Mouse (Mus musculus) intestine, embryonic 15.5 days (tissue): Measurements from ENCODE around the gene Gsc2. TPM values are rescaled to one million over a fixed set of nuclear protein-coding genes. Genes with fewer than 3 reads are reported as not detected.
"Not testable (repeated sequence)": the region's sequence is repeated elsewhere in the genome, so short reads cannot be mapped to it uniquely, and the experiment has no call there.

Experiments used
- ATAC-seq: fragments of 200-750 bp; cut with Nextera tagmentation; 2 replicates; pipeline ENCODE4 v1.8.0; 2017; ENCODE audit warnings: moderate TSS enrichment, moderate library complexity
- H3K27ac ChIP-seq: fragments of 300-500 bp; sonication (generic); 2 replicates; pipeline ENCODE4 v1.5.1; 2015; ENCODE audit warnings: mild to moderate bottlenecking, inconsistent platforms
- H3K27me3 ChIP-seq: fragments of 300-500 bp; sonication (generic); replicated peaks from 2 replicates; pipeline ENCODE4 v1.6.1; 2015; ENCODE audit warnings: inconsistent platforms
- H3K36me3 ChIP-seq: fragments of 300-500 bp; sonication (generic); 2 replicates; pipeline ENCODE4 v1.6.1; 2015; ENCODE audit warnings: inconsistent platforms
- H3K4me1 ChIP-seq: fragments of 300-500 bp; sonication (generic); replicated peaks from 2 replicates; pipeline ENCODE4 v1.6.1; 2015; ENCODE audit warnings: inconsistent platforms
- H3K4me2 ChIP-seq: fragments of 300-500 bp; sonication (generic); replicated peaks from 2 replicates; pipeline ENCODE4 v1.6.1; 2015; ENCODE audit warnings: mild to moderate bottlenecking, inconsistent platforms
- H3K4me3 ChIP-seq: fragments of 300-500 bp; sonication (generic); replicated peaks from 2 replicates; pipeline ENCODE4 v1.5.1; 2015; ENCODE audit warnings: inconsistent platforms
- H3K9ac ChIP-seq: fragments of 300-500 bp; sonication (generic); 2 replicates; pipeline ENCODE4 v1.6.1; 2015; ENCODE audit warnings: inconsistent platforms
- H3K9me3 ChIP-seq: fragments of 300-500 bp; sonication (generic); 2 replicates; pipeline ENCODE4 v1.6.1; 2016; ENCODE audit warnings: inconsistent platforms
- WGBS: fragments of 180-500 bp; shearing (Covaris S2); methylation state at CpG from one replicate; pipeline ENCODE4 v1.1.7; 2015; 5-methylcytosine and 5-hydroxymethylcytosine counted together
- polyA plus RNA-seq: library from polyadenylated mRNA; unstranded; fragments of >200 nt; fragmentation: Nextera tagmentation; extraction: Ambion mirVana; gene quantifications from 2 replicates; pipeline ENCODE4 v1.2.1, GENCODE M21; 2015

Gene Gsc2
- polyA plus RNA-seq: 0.14 TPM in 1 of 2 replicates, not detected in the other

GRCm38 (mm10) chr16:17914307-17915249 lies at the start of gene Gsc2:
TSS of gene Gsc2 (minus strand) at chr16:17915059.
- Histone ChIP-seq H3K4me3 (peak within 1 kb of the TSS; percentile 42), H3K9ac (peak within 1 kb of the TSS; percentile 34; the same call in 1 of the 2 replicates), H3K36me3 (no peaks in the 10 kb centered on the region), H3K4me1 (peaks cover 20% of the 10 kb centered on the region), H3K27ac (no peak within 1 kb of the TSS), H3K4me2 (peak within 1 kb of the TSS; percentile 82), H3K27me3 (peaks cover 61% of the 10 kb centered on the region), H3K9me3 (no peaks in the 10 kb centered on the region)
- WGBS: under 1% methylated on average over 105 of the region's 106 CpGs
- no peak; the same call in 1 of the 2 replicates for ATAC-seq

DNA sequence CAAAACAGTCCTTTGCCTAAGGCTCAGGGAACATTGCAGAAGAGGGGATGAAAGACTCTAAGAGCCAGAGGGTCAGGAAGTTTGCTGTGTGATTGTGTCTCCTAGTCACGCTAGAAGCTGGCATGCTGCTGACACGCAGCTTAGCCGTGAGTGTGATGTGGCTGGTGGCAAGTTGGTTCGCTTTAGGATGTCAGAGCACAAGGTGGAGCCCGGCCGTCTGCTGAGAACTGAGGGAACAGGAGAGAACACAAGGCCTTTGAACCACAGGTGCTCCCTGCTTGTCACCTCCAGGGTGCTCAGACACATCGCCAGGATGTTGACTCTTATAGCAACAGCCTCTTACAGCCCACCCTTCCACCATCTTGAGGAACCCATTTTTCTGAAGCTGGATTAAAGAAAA lies 47.2 kb upstream of the Gsc2 start:
- Histone ChIP-seq H3K9me3 (no peaks in the 10 kb centered on the region), H3K27ac (no peak overlapping the region), H3K9ac (no peak overlapping the region), H3K4me2 (no peak overlapping the region), H3K4me1 (no peaks in the 10 kb centered on the region), H3K27me3 (no peaks in the 10 kb centered on the region), H3K36me3 (no peaks in the 10 kb centered on the region), H3K4me3 (no peak overlapping the region)
- no peak for ATAC-seq
- WGBS: 83% methylated on average over 7 of the region's 7 CpGs

DNA sequence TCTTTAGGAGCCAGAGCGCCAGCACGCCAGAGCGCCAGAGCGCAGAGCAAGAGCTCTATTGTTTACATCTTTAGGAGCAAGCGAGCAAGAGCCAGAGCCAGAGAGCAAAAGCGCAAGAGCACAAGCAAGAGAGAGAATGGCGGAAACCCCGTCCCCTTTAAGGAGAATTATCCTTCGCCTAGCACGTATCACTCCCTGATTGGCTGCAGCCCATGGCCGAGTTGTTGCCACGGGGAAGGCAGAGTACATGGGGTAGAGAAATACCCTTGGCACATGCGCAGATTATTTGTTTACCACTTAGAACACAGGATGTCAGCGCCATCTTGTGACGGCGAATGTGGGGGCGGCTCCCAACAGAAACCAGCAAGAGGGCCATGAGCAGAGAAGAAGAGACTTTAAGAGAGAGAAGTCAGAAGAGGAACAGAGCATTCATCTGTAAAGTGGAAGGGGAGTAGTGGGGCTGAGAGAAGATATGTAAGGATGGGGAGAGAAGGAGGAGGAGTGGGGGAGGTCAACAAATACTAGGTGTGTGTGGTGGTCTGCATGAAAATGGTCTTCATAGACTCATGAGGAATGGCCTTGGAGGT lies 41.3 kb upstream of the Gsc2 start:
- not testable (repeated sequence) for H3K27me3 ChIP-seq, H3K4me2 ChIP-seq, H3K36me3 ChIP-seq, H3K9me3 ChIP-seq, H3K4me1 ChIP-seq, H3K4me3 ChIP-seq, H3K27ac ChIP-seq, H3K9ac ChIP-seq, ATAC-seq
- 96% methylated on average over 17 of the region's 17 CpGs for WGBS

- Histone ChIP-seq H3K4me2 (no peak overlapping the region), H3K27ac (no peak overlapping the region), H3K4me3 (no peak overlapping the region), H3K9ac (no peak overlapping the region), H3K36me3 (no peaks in the 10 kb centered on the region), H3K4me1 (no peaks in the 10 kb centered on the region), H3K27me3 (no peaks in the 10 kb centered on the region), H3K9me3 (no peaks in the 10 kb centered on the region)
- 88% methylated on average over 3 of the region's 4 CpGs for WGBS
- no peak for ATAC-seq
Observed at GRCm38 (mm10) chr16:17951618-17952017, 36.8 kb upstream of the Gsc2 start.

GRCm38 (mm10) chr16:17950068-17950467 lies 35.2 kb upstream of the Gsc2 start:
- no peaks in the 10 kb centered on the region for H3K9me3 ChIP-seq
- H3K4me2 ChIP-seq: no peak overlapping the region
- H3K27me3 ChIP-seq: no peaks in the 10 kb centered on the region
- no peaks in the 10 kb centered on the region for H3K4me1 ChIP-seq
- H3K4me3 ChIP-seq: no peak overlapping the region
- ATAC-seq: no peak
- no peak overlapping the region for H3K27ac ChIP-seq
- H3K36me3 ChIP-seq: no peaks in the 10 kb centered on the region
- no peak overlapping the region for H3K9ac ChIP-seq
- 65% methylated on average over 4 of the region's 4 CpGs for WGBS

DNA sequence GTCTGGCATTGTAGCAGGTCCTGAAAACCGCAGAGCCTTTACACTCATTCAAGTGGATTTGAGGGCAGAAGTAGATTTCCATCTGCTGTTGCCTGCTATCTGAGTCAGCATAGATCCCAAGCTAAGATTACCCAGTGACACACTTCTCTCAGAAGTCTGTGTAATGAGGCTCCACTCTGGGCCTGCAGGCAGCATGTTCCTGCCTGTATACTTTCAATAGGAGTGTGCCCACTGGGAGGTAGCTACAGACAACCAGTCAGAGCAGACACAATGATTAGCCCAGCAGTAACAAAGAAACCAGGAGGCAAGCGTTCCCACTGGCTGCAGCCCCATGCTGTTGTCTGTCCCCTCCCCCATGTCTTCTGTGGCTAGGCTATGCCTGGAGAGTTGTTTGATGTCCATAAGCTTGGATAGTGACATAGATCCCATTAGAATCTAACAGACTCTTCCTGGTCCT lies 34.6 kb upstream of the Gsc2 start:
- no peak overlapping the region for H3K4me2 ChIP-seq
- 57% methylated on average over 2 of the region's 2 CpGs for WGBS
- H3K36me3 ChIP-seq: no peaks in the 10 kb centered on the region
- no peak for ATAC-seq
- no peaks in the 10 kb centered on the region for H3K27me3 ChIP-seq
- no peak overlapping the region for H3K9ac ChIP-seq
- no peak overlapping the region for H3K4me3 ChIP-seq
- no peak overlapping the region for H3K27ac ChIP-seq
- no peaks in the 10 kb centered on the region for H3K9me3 ChIP-seq
- no peaks in the 10 kb centered on the region for H3K4me1 ChIP-seq

DNA sequence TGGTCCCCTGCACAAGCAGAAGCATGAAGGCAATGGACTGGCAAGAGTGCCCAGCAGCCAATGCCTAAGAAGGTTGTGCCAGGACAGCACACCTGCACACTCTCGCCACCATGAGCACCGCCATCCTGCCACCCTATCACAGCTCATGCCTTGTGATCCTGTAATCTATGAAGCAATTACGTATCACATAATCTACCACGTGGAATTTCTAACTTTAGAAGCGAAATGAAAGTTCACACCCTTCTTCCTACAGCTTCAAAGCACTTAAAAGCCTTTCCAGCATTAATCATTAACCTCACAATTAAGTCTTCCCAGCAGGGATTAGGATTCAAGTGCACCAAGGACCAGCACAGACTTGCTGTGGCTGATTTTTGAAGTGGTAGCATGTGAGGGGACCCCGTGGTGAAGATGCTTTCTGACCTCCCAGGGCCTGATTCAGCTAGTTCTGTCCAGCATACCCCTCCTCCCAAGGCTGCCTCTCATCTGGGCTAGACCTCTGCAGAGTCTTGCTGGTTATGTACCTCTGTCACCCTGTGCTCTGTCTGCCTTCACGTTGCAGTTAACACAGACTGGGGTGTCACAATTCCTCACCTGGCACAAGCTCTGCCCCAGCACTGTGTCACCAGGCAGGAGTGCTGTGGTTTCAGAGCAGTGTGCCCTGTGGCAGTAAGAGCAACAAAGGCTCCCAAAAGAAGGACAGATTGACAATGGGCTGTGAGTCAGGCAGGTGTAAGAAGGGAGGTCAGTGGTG lies 30.4 kb upstream of the Gsc2 start:
- Histone ChIP-seq H3K9ac (no peak overlapping the region), H3K4me1 (no peaks in the 10 kb centered on the region), H3K27ac (no peak overlapping the region), H3K4me3 (no peak overlapping the region), H3K36me3 (no peaks in the 10 kb centered on the region), H3K4me2 (0 out of 2 replicates have a peak overlapping the region, but pooled peaks have one; percentile 33), H3K9me3 (no peaks in the 10 kb centered on the region), H3K27me3 (no peaks in the 10 kb centered on the region)
- peak; percentile 87 for ATAC-seq
- 42% methylated on average over 7 of the region's 7 CpGs for WGBS

DNA sequence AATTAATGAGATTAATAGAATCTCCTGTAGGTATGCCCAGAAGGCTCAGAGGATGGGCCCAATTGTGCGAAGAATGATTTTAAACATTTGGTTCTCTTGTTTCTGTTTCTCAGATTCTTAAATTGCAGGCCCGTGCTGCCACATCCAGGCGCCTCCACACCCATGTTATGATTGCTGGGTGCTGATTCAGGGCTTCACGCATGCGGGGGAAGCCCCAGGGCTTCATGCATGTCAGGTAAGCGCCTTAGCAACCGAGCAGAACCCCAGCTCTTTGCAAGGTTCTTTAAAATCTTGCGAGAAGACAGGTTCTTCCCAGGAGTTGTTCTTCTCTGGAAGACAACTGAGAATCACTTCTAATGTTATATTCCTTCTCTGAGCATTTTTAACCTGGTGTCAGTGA lies 28.6 kb upstream of the Gsc2 start:
- peaks cover 7% of the 10 kb centered on the region; the same call in 1 of the 2 replicates for H3K4me1 ChIP-seq
- no peaks in the 10 kb centered on the region for H3K36me3 ChIP-seq
- ATAC-seq: no peak
- H3K9ac ChIP-seq: no peak overlapping the region
- no peak overlapping the region for H3K4me2 ChIP-seq
- no peaks in the 10 kb centered on the region for H3K9me3 ChIP-seq
- H3K27me3 ChIP-seq: no peaks in the 10 kb centered on the region
- no peak overlapping the region for H3K27ac ChIP-seq
- no peak overlapping the region for H3K4me3 ChIP-seq
- 63% methylated on average over 8 of the region's 8 CpGs for WGBS

DNA sequence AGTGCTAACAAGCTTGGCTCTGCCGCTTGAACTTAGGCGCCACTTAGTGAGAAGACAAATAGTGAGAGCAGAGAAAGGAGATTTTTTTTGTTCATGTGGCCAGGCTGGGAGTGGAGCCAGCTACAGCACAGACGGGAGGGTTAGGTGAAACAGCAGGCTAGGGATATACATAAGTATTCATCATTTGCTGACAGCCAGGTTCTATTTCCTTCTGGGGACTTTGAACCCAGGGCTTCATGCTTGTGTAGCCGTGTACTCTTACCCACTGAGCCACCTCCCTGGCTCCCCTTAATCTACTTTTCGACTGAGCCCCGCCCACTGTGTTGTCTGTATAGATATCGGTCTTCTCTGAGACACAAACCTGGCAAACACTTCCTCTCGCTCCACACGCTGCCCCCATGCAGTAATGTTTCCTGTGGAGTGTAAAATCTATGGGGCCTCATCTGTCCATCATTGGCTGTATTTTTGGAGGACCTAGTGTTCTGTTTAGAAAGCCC lies 24.4 kb upstream of the Gsc2 start:
- Histone ChIP-seq H3K9me3 (no peaks in the 10 kb centered on the region), H3K4me2 (0 out of 2 replicates have a peak overlapping the region, but pooled peaks have one; percentile 18), H3K4me3 (no peak overlapping the region), H3K9ac (no peak overlapping the region), H3K36me3 (no peaks in the 10 kb centered on the region), H3K27ac (peak overlapping the region; percentile 42), H3K4me1 (peaks cover 7% of the 10 kb centered on the region; the same call in 1 of the 2 replicates), H3K27me3 (no peaks in the 10 kb centered on the region; the same call in 1 of the 2 replicates)
- ATAC-seq: peak; percentile 91
- 33% methylated on average over 9 of the region's 9 CpGs for WGBS

GRCm38 (mm10) chr16:17938821-17939220 lies 24.0 kb upstream of the Gsc2 start:
- ATAC-seq: peak; percentile 95
- 12% methylated on average over 7 of the region's 7 CpGs for WGBS
- H3K4me3 ChIP-seq: no peak overlapping the region
- H3K9me3 ChIP-seq: no peaks in the 10 kb centered on the region
- H3K9ac ChIP-seq: no peak overlapping the region
- H3K27me3 ChIP-seq: no peaks in the 10 kb centered on the region; the same call in 1 of the 2 replicates
- no peaks in the 10 kb centered on the region for H3K36me3 ChIP-seq
- H3K4me2 ChIP-seq: peak overlapping the region; percentile 18
- peaks cover 7% of the 10 kb centered on the region; the same call in 1 of the 2 replicates for H3K4me1 ChIP-seq
- peak overlapping the region; percentile 42 for H3K27ac ChIP-seq

DNA sequence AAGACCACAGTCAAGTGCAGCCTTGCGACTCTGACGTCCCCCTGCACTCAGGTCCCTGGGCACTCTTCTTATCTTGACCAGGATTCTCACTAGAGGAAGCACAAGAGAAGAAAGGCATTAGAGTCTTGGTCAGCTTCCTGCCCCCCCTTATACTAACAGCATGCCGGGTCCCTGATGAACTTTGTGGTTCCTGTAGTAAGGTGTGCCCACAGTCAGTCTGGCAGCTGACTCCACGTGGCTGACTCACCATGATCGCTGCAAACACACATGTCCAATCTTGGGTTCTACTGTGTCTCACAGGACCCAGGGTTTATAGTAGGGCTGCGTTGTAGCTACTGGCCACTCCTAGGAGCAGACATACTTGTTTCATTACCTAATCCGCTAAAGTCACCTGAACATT lies 23.3 kb upstream of the Gsc2 start:
- ATAC-seq: peak; percentile 27
- Histone ChIP-seq H3K36me3 (no peaks in the 10 kb centered on the region), H3K27ac (no peak overlapping the region), H3K9me3 (no peaks in the 10 kb centered on the region), H3K4me2 (no peak overlapping the region), H3K4me1 (peaks cover 7% of the 10 kb centered on the region; the same call in 1 of the 2 replicates), H3K4me3 (no peak overlapping the region), H3K9ac (no peak overlapping the region), H3K27me3 (no peaks in the 10 kb centered on the region; the same call in 1 of the 2 replicates)
- 61% methylated on average over 7 of the region's 7 CpGs for WGBS
